Mouse (Mus musculus): ENCODE results near the gene Ovca2.

Ovca2 gene

DNA sequence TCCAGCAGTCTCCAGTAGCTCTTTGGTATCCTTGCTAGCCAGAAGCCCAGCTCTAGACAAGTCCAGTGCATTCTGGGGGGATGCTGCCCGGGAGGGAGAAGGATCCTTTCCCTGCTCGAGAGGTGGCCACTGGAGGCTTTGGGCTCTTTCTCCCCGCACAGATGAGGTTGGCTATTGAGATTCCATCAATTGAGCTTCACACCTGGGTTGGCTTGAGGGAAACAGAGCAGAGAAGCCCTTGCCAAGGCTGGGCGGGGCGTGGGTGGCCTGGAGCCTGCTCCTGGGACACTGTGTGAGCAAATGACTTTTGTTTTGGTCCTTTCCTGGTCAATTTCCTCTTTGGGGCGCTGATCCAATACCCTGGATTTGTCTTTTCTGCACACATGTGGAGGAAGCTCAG is 17.5 kb upstream of the Ovca2 start:
- CTCF ChIA-PET = interaction anchor here (0.7 to 1.5 kb wide), 2 partner anchors 16 to 20 kb away, joined by 3 to 6 read pairs; no protein-coding TSS in a partner anchor

DNA sequence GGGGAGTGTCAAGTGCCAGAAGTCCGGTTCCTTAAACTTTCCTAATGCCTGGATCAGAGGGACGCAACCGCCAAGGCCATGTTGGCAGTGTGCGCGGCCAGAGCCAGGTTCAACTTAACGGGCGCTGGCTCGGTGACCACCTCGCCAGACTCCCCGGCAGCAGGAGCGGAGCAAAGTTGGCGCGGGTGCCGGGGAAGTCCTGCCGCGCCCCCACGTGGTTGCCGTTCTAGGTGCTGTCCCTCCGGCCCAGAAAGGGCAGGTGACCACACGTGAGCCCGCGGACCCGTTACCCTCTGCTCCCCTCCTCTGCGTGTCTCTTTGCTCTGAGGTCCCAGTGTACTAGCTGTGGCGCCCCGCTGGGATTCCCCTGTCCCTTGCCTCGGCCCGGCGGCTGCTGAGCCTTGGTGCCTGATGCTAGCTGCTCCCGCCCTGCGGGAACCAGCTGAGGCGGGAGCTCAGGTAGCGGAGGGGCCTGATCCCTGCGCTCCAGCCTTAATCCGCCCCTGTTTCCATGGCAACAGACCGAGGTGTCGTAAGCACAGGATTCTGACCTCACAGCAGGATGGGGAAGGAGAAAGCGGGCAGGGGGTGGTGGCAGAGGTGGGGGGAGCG is 16.3 kb upstream of the Ovca2 start:
- CTCF ChIA-PET = interaction anchor here (0.6 kb wide), 3 partner anchors 10 to 558 kb away, joined by 5 to 18 read pairs (median 14); no protein-coding TSS in a partner anchor

DNA sequence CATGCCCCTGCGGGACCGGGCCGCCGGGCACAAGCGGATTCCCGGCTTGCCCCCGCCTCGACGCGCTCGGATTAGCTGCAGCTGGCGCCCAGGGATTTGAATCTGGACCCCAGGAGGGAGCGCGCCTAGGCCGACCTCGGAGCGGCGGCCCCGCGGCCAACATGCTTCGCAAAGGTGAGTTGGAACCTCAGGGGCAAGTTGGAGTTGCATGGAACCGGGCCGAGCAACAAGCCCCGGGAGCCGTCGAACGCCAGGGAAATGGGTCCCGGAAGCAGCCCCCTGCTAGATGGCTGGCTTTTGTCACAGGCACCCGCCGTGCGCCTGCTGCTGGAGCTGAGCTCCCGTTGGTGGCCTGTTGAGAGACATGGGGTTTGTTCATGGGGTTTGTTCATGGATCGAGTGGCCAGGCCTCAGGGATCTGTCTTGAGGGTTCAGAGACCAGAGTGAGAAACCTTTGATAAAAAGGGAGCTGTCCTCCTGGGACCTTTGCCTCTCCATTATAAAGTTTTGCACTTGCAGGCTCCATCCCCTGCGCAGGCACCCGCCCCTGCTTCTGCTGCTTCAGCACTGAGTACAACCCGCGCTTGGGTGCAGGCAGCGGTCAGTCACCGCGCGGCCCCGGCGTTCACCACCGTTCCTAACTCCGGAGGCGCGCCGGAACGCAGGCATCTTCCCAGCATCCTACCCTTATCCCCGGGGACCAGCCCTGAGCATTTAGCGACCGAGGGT is 15.7 kb upstream of the Ovca2 start:
- CTCF ChIA-PET = interaction anchor here (0.5 to 0.6 kb wide), 3 partner anchors 9 to 242 kb away, joined by 4 to 14 read pairs (median 5); no protein-coding TSS in a partner anchor

DNA sequence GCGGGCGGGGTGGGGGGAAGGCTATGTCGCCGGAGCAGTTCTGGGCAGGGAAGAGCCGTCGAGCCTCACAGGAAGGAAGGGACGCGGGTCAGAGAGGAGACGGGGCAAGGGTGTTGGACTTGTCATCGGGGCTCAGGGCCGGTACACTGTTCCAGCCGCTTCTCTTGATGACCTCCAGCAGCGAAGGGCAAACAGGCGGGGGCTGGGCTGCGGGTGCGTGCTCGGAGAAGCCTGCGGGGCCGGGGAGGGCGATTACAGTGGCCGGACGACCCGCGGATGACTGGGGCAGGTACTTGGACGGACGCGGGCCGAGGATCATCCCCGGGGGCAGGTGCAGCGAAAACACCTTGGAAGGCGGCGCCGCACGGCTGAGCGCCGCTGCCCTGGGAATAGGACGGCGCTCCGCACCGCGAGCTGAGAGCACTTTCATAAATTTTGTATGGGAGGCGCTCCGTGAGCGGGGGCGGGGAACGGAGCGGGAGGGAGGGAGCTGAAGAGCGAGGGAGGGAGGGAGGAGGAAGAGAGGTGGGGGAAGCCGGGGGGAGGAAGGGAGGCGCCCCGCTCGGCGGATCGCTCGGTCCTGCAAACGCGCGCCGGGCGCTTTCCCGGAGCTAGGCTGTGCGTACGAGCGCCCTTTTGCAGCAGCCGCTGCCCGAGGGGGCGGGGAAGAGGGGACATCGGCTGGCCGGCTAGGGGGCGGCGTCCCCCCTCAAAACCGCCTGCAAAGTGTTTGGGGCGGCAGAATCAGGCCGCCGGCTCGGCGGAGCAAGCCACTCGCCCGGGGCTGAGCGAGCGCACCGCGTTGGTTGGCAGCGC is 14.8 kb upstream of the Ovca2 start, which contains the start of gene Rtn4rl1:
TSS of gene Rtn4rl1 (plus strand) at position 528 of the 816 bp plus-strand sequence.
- CTCF ChIA-PET = interaction anchor here (0.5 to 0.6 kb wide), 2 partner anchors 13 to 242 kb away, joined by 3 to 4 read pairs; no protein-coding TSS in a partner anchor

DNA sequence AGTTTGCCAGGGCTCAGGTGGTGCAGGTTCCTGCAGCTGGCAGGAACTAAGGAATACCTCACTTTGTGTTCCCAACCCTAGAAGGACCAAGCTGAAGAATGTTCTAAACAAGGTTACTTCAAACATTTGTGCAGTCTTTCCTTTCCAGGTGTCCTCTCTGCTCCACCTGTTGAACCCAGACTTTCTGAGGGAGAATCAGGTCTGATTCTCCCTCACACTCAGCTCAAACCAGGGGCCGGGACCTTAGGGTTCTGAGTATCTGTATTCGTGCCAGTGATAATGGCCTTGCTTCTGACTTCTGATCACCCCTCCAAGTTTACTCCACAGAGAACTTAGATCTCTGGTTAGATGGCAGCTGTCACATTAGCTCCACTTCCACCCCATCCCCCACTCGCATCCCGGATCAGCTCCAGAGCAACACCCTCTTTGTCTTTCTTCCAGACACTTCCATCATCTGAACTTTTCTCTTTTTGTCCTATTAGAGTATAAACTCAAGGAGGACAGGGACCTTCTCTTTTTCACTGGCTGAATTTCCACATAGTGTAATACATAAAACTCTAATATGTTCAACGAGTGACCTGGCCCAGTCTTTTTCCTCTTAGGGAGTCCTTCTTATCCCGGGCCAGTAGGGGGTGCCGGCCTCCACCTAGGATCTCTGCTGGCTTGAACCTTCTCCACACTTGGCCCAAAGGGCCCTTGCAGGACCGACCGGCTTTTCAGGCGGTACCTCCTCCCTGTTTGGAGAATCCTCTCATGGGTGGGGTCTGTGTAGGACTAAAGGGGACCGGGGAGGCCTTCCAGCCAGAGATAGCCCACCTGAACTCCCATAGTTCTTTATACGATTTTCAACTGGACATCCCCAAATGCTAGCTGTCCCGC is 13.9 kb upstream of the Ovca2 start:
- CTCF ChIA-PET = interaction anchor here (1.0 kb wide), 1 partner anchor 98 kb away, joined by 3 read pairs; no protein-coding TSS in a partner anchor

DNA sequence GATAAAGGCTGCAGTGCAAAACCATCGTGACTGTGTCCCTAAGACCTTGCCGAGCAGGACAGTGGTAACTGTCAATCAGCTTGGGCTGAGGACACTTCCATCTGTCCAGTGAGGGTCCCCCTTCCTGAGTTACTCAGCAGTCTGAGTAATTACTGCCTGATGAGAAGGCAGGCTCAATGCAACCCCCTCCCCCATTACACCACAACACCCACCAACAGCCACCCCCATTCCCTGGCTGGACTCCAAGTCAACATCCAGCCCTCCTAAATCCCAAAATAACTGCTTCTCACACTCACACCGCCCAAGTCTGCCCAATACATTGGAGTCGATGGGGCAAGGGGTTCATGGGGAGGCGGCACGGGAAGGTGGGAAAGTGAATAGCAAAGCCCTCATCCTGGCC is 13.2 kb upstream of the Ovca2 start:
- CTCF ChIA-PET = interaction anchor here (1.0 kb wide), 1 partner anchor 99 kb away, joined by 3 read pairs; no protein-coding TSS in a partner anchor

DNA sequence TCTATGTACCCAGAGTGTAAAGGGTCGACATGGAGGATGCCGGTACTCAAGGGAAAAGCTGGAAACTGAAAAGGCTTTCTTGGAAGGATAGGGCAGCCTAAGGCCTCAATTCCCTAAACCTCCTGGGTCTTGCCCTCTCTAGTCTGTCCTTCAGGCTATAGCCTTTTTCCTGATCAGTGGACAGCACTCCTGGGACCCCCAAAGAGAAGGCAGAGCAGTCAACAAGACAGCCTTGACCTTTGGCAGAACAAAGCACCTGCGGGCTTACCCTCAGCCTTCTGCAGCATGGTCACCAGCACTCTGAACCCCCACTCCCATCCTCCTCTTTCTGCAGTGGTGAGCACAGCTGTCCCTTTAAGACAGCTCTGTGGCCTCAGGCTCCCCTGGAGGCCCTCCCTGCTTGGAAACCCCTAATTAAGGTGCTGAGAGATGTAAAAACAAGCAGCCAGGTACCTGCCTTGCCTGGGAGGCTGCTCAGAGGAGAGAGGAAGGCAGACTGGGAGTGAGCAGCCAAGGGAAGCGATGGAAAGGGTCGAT is 12.3 kb upstream of the Ovca2 start, which contains the start of gene Dph1:
TSS of gene Dph1 (minus strand) at position 337 of the 537 bp plus-strand sequence.
- CTCF ChIA-PET = interaction anchor here (0.5 to 0.8 kb wide), 3 partner anchors 11 to 91 kb away, joined by 3 to 7 read pairs (median 3); no protein-coding TSS in a partner anchor

DNA sequence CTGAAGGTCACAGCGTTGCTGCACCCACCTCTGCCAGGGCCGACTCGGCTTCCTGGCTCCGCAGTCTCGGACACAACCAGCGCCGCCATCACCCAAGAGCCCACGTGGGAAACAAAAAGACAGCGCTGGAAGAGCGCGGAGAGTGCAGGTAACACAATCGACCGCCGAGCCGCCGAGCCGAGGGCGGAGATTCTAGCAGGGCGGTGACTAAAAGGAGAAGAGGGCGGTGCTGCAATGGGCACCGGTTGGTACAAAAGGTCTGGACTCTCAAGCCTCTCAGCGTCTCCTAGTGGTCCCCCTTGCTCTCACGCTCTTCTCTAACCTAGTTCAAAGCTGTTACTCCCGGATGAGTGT is 11.7 kb upstream of the Ovca2 start:
- CTCF ChIA-PET = interaction anchor here (0.7 kb wide), 1 partner anchor 10 kb away, joined by 3 read pairs; no protein-coding TSS in a partner anchor

DNA sequence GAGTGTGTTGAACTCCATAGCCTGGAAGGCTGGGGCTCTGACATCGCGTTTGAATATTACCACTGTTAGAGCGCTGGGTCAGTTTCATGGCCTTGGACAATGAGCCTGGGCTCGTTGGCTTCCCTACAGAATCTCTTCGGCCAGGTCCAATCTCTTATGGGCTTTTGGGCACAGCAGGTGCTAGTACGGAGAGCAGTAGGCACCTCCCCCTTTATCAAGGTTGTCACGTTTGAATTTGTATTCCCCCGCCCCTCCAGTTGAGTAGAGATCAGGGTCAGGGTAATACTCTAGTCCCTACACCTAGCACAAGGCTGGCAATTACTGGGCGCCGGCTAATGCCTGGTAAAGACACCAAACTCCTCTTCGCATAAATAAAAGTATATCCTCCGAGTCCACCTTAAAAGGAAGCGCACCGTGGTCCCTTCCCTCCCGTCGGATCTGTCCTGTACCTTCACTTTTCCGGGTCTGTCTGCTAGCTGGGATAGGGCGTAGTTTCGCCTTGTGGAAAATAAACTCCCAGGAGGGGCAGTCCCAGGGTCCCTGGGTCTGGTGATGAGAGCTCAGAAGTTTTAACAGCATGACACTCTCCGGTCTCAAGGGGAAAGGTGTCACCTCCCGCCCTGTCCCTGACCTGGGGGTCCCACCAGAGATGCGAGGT is 11.2 kb upstream of the Ovca2 start:
- CTCF ChIA-PET = no interaction called here

DNA sequence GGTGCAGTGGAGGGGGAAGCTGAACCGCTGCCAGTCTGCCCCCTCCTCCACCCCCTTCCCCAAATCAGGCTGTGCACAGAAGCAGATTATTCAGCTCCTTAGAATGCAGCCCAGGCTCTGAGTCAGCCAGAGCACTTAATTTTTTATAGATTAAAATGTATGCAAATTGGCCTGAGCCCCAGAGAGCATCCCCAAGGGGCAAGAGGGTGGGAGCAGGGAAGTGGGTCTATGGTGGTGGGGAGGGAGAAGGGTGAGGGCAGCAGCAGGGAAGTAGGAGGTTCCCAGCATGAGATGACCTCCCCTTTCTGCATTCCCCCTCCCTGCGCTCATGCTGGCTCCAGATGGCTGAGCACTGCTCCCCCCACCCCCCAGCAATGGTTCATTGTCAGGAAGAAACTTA is 6.4 kb upstream of the Ovca2 start:
- CTCF ChIA-PET = interaction anchor here (0.7 to 1.3 kb wide), 2 partner anchors 10 to 15 kb away, joined by 4 to 14 read pairs; no protein-coding TSS in a partner anchor

DNA sequence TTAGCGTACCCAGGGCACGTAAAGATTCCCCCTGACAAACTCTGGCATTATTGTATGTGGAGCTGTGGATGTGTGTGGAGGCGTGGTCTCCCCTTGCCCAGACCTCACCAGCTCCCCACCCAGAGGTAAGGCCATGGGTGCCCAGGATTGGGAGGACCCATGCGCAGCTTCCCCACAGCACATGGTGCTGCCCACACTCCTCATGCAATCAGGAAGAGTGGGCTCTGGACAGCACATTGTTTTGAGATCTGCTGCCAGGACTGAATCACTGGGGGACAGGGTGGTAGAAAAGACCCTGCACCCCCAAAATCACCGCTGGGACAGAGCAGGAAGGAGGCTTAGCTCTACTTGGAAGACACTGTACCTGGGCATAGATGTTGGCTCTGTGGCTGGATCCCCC is 5.9 kb upstream of the Ovca2 start:
- CTCF ChIA-PET = interaction anchor here (1.3 kb wide), 1 partner anchor 14 kb away, joined by 4 read pairs; no protein-coding TSS in a partner anchor

DNA sequence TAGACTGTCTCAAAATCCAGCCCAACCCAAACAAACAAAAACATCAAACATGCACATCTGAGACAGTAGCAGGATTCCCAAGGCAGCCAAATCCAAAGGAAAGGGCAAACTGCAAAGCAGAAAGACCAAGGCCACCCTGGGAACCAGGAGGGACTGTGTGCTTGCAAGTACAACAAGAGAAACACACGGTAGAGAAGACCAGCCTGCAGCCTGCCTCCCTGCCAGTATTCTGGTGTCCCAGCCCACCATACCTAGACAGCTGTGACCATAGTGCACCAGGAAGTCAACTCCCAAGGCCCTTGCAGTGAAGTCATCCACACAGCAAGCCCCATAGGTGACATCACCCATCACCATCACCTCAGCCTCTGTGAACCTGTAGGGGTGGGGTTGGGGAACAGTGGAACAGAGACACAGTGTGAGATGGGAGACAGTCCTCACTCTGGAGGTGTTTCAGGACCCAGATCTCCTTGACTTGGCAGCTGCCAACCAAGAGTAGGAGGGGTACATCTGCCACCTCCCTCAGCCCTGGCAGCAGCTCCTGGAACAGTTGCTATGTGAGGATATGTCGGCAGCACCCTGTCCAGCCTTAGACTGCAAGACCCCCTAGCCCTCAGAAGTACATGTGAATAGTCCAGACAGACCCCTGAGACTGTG is 5.4 kb upstream of the Ovca2 start:
- CTCF ChIA-PET = no interaction called here

DNA sequence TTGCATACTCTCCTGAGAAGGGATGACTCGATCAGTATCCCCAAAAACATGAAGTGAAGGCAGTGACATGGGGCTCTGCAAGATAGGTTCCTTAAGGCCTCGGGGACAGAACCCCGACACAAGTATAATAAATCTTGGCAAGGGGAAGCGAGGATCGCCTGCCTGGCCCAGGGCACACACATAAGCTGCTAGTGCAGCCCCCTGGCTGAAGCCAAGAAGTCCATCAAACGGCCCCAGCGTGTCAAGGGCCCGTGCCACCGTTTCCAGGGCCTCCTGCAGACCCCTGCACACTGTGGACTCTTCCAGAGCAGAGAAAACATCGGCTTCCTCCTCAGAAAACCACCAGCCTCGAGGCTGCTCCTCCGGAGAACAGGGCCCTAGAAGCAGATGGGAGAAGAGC is 624 bp downstream of the Ovca2 start:
- CTCF ChIA-PET = no interaction called here

DNA sequence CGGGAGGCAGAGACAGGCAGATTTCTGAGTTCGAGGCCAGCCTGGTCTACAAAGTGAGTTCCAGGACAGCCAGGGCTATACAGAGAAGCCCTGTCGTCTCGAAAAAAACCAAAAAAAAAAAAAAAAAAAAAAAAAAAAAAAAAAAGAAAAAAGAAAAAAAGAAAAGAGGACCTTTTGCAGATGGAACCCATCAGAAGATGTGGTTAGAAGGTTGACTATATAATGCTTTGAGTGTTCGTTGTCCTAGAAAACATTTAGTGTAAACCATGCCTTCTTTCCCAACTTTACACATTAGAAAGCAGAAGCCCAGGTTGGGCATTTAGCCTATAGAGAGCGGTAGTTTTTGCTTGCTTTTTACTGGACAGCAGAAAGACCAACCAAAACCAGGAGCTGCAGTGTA is 4.1 kb downstream of the Ovca2 start:
- CTCF ChIA-PET = interaction anchor here (0.8 kb wide), 1 partner anchor 312 kb away, joined by 3 read pairs; the partner anchor contains the start of gene Prpf8

DNA sequence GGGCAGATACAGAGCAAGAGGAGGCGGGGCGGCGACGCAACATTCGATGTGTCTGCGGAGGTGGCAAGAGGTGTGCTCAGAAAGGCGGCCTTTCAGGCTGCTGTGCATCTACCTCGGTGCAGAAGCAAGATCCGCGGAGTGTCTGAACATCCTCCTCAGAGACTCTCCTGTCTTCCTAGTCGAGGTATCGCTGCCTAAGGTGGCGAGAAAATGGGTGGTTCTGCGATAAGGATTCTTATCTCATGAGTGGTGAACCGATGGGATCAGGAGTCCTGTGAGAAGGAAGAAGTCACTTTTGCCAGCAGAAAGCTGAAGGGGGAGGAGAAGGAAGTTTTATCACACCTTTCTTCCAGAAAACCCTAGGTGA is 4.9 kb downstream of the Ovca2 start:
- CTCF ChIA-PET = interaction anchor here (0.8 kb wide), 1 partner anchor 313 kb away, joined by 3 read pairs; the partner anchor contains the start of gene Prpf8

DNA sequence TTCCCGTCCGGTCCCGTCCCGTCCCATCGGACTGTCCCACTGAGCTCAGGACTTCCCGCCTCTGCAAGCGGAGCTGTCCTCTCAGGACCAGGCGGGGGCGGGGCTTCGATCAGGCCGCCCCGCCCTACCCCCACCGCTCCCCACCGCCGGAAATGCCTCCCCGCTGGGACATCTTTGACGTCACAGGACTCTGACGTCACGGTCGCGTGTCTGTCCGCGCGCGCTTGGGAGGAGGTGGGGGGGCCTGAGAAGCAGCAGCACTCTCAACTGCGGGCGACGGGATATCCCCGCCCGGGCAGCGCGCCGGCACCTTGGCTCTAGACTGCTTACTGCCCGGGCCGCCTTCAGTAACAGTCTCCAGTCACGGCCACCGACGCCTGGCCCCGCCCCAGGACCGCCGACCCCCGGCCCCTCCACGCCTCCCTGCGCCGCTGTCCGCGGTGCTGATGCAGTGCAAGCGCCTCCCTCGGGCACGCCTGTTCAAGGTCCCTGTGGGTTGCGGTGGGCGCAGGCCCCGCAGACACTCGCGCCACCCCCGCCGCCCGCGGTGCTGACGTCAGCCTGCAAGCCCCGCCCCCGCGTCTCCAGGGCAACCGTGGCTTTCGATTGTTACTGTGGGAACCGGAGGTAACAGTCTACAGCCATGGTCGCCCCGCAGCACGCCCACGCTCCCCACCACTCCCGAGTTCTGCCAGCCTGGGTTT is 5.4 kb downstream of the Ovca2 start:
- CTCF ChIA-PET = no interaction called here

DNA sequence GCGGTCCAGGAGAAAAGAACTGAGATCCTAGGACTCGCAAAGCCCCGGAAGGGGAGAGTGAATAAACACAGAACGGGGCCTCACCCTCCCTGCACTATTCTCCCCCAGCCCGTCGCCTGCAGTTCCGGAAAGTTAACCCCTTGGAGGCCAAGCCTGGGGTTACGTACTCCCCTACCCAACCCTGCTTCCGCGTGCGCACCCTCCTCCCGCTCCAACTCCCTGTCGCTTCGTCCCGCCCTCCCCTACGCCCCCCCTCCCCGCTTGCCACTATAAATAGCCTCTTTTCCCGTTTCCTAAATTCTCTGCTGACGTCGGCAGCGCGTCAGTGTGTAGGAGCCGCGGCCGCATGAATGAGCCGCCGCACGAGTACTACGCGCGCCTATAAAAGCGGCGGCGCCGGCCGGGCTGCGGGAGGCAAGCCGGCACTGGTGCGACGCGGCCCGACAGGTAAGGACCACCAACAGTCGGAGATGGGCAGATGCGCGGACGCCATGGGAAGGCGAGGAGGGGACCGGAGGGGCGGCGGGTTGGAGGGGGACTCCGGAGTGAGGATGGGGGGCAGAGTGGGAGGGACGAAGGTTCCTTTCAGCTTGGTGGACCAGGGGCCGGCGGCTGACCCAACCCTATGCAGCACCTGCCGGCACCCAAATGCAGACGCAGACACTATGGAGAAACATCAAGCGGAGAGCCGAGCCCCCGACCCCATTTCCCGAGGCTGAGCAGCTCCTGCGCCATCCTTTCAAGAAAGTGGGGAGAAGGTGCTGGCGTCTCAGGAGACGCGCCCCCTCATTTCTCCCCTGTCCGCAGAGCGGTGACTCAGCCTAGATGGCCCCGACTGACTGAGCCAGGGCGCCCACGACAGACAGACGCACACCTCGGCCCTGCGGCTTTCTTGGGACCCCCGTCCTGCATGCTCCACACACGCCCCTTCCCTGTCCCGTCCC is 6.2 kb downstream of the Ovca2 start:
- CTCF ChIA-PET = no interaction called here
